Mouse (Mus musculus): ENCODE results near the gene Gm3512. TPM values are rescaled to one million over a fixed set of nuclear protein-coding genes. Genes with fewer than 3 reads are reported as not detected.
A peak's percentile ranks its signal among the peaks of the same experiment; 100 is the strongest.
"Not testable (repeated sequence)": the region's sequence is repeated elsewhere in the genome, so short reads cannot be mapped to it uniquely, and the experiment has no call there.

The Gm3512 gene
- total RNA-seq (2021) = under 1 TPM; 0.20 to 0.69 TPM
- polyA plus RNA-seq (2012; rRNA removed) = not detected in 2 replicates
- long read RNA-seq = 0 reads

DNA sequence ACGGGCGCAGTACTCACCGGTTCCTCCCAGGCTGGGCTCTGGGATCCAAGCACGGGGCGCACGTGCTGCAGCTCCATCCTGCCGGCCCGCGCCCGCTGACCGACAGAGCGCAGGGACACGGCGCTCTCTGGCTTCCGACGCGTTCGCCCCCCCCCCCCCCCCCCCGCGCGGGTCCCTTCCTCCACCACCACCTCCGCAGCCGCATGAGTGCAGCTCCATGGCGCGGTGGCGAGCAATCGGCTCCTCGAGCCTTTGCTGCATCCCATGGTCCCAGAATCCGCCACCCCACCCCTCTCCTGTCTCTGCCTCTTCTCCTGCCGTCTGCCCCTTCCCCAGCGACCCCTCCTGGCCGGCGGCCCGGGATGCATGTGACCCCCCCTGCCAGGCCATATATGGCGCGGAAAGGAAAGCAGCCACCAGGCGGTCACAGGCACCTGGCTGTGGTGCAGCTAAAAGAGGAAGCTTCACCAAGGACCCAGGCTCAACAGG lies at the start of gene Gm3512:
Gene Gm3512 (minus strand): TSS at position 51 of the 489 bp plus-strand sequence.
- DNase-seq = peak; percentile 5

DNA sequence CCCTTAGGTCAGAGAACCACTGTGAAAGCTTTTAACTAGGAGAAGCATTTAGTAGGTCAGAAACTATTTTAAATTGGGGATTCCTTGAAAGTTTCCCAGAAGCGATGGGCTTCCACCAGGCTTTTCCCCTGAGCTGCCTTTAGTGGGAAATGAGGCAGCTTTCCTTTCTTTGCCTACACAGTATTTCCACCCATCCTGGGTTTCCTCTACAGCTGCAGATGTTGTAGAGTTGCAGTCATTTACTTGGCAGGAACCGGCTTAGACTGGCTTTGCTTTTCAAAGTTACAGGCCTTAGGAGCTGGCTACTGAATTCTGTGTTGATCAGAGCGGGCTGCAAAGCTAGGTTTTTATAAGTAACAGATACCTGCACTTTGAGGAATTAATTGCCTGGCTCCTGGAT lies 25.7 kb upstream of the Gm3512 start:
- DNase-seq = not testable (repeated sequence)

DNA sequence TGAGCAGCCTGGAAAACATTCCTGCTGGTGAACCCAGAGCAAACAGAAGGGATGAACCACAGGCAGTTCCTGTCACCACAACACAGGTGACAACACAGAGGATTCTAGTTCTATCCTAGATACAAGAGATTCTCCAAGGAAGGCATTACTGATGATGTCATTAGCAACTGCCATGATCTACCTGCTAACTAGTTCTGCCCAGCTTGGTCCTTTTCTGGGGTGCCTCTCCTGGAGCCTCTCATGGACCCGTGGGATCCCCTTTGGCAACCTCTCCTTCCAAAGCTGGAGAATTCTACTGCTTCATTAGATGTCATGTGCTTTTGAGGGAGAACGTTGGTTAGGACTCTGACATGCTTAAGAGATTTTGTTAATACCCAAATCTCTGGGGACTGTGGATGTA lies 20.1 kb upstream of the Gm3512 start, which contains the start of gene Gm16434:
Gene Gm16434 (minus strand): TSS at position 101 of the 400 bp plus-strand sequence.
- not testable (repeated sequence) for DNase-seq

DNA sequence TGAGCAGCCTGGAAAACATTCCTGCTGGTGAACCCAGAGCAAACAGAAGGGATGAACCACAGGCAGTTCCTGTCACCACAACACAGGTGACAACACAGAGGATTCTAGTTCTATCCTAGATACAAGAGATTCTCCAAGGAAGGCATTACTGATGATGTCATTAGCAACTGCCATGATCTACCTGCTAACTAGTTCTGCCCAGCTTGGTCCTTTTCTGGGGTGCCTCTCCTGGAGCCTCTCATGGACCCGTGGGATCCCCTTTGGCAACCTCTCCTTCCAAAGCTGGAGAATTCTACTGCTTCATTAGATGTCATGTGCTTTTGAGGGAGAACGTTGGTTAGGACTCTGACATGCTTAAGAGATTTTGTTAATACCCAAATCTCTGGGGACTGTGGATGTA lies 49.0 kb downstream of the Gm3512 start, which contains the start of gene Gm6676:
Gene Gm6676 (minus strand): TSS at position 101 of the 400 bp plus-strand sequence.
- not testable (repeated sequence) for DNase-seq

DNA sequence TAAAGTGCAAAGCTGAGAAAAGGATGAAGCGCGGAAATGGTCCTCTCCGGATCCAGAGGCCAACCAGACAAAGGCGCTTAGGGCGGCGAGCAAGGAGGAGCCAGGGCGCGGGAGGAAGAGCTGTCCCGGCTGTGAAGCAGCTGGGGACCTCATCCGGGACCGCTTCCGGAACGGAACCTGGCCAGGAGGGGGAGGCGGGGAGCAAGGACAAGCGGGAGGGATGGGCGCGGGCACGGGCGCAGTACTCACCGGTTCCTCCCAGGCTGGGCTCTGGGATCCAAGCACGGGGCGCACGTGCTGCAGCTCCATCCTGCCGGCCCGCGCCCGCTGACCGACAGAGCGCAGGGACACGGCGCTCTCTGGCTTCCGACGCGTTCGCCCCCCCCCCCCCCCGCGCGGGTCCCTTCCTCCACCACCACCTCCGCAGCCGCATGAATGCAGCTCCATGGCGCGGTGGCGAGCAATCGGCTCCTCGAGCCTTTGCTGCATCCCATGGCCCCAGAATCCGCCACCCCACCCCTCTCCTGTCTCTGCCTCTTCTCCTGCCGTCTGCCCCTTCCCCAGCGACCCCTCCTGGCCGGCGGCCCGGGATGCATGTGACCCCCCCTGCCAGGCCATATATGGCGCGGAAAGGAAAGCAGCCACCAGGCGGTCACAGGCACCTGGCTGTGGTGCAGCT lies 69.1 kb downstream of the Gm3512 start:
- peak; percentile 4 for DNase-seq

Other genes starting within 250 kb of the Gm3512 start
- gene Gm6356, start 200.7 kb downstream of the Gm3512 start, total RNA-seq (2021) = not detected
- gene Gm6356, start 200.7 kb downstream of the Gm3512 start, polyA plus RNA-seq (2012; rRNA removed) = not detected in 2 replicates
- not detected for gene Gm10406, start 147.1 kb downstream of the Gm3512 start, total RNA-seq (2021)
- not detected in 2 replicates for gene Gm10406, start 147.1 kb downstream of the Gm3512 start, polyA plus RNA-seq (2012; rRNA removed)
- gene Gm3685, start 129.6 kb downstream of the Gm3512 start, total RNA-seq (2021) = not detected
- gene Gm3685, start 129.6 kb downstream of the Gm3512 start, polyA plus RNA-seq (2012; rRNA removed) = not detected in 2 replicates
- under 1 TPM; 0.21 to 0.26 TPM for gene Gm3696, start 73.9 kb downstream of the Gm3512 start, total RNA-seq (2021)
- gene Gm3696, start 73.9 kb downstream of the Gm3512 start, polyA plus RNA-seq (2012; rRNA removed) = not detected in 2 replicates
- not detected for gene Gm6676, start 49.1 kb downstream of the Gm3512 start, total RNA-seq (2021)
- not detected in 2 replicates for gene Gm6676, start 49.1 kb downstream of the Gm3512 start, polyA plus RNA-seq (2012; rRNA removed)
- gene Gm16434, start 20.0 kb upstream of the Gm3512 start, total RNA-seq (2021) = not detected
- gene Gm16434, start 20.0 kb upstream of the Gm3512 start, polyA plus RNA-seq (2012; rRNA removed) = not detected in 2 replicates
- not detected for gene Gm3727, start 90.2 kb upstream of the Gm3512 start, total RNA-seq (2021)
- gene Gm3727, start 90.2 kb upstream of the Gm3512 start, polyA plus RNA-seq (2012; rRNA removed) = not detected in 2 replicates
- not detected for gene Gm3739, start 140.5 kb upstream of the Gm3512 start, total RNA-seq (2021)
- not detected in 2 replicates for gene Gm3739, start 140.5 kb upstream of the Gm3512 start, polyA plus RNA-seq (2012; rRNA removed)
- gene Gm5797, start 157.9 kb upstream of the Gm3512 start, total RNA-seq (2021) = not detected
- gene Gm5797, start 157.9 kb upstream of the Gm3512 start, polyA plus RNA-seq (2012; rRNA removed) = not detected in 2 replicates
- not detected for gene Gm8374, start 190.6 kb upstream of the Gm3512 start, total RNA-seq (2021)
- gene Gm8374, start 190.6 kb upstream of the Gm3512 start, polyA plus RNA-seq (2012; rRNA removed) = not detected in 2 replicates

All from adrenal gland, adult 2 months (tissue).